Mouse (Mus musculus) gastrocnemius, adult 2 months (tissue): ENCODE measurements at regions not wholly inside any gene's neighbourhood (a gene's known extent, or its start where the extent isn't known, plus 50 kb on each side); places are given as distances from the start of the nearest gene placed in this dataset.

ENCODE experiments used
- DNase-seq: peaks from one replicate; pipeline ENCODE4 v3.0.0; 2022
- H3K27ac ChIP-seq: fragments of 200-600 bp; 2 replicates; pipeline ENCODE4 v1.8.1; 2022; ENCODE audit warnings: mild to moderate bottlenecking
- H3K4me3 ChIP-seq: fragments of 200-600 bp; 2 replicates; pipeline ENCODE4 v1.8.1; 2022; ENCODE audit warnings: mild to moderate bottlenecking, moderate library complexity
- CTCF ChIP-seq: fragments of 200-600 bp; IDR thresholded peaks from 2 replicates; pipeline ENCODE4 v1.8.1; 2022; ENCODE audit warnings: antibody characterized with exemption, mild to moderate bottlenecking, moderate library complexity
- intact Hi-C: fragments of 180-260 bp; cut with DNase I; formaldehyde crosslinking; loops from one replicate; pipeline ENCODE4 v1.15.1; 2025

DNA sequence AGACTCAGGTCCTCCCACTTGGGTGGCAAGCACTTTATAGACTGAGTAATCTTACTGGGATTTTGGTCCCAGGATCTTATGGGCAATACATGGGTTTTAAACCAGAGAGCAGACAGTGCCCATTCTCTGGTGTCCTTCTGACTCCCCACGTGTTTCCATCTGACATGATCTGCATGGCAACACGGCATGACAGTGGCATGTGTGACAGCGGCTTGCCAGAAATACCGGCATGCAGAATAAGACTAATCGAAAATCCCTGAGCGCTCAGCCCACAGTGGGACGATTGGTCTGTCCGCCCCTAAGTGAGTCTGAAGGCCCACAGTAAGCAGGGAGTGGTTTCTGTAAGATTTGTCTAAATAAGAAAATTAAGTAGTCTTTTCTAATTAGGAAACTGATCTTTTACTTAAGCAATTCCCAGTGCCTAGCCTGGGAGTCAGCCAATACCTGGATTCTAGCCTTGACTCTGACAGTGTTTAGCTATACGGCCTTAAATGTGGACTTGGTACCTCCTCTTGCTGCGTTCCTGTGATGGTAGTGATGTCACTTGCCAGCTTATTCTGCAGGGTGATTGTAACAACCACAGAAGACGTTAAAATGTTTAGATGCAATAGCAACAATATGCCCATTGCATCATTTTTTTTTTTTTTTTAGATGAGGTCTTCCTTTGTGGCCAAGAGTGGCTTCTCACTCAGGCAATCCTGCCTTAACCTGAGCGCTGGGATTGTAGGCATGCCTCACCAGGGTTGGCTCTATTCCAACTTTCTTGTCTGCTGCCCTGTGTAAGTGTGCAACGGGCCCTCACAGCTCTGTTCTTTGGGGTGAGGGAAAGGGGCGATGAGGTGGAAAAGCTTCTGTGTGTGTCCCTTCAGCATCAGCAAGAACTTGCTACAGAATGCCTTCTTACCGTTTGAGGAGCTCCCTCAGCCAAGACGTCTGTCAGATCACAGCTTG lies 71.8 kb downstream of the Enc1 start:
- no peak overlapping the region for H3K4me3 ChIP-seq
- DNase-seq = no peak
- TF ChIP-seq CTCF = no peak
- H3K27ac ChIP-seq = no peak overlapping the region
- intact Hi-C loops = no loop called here

DNA sequence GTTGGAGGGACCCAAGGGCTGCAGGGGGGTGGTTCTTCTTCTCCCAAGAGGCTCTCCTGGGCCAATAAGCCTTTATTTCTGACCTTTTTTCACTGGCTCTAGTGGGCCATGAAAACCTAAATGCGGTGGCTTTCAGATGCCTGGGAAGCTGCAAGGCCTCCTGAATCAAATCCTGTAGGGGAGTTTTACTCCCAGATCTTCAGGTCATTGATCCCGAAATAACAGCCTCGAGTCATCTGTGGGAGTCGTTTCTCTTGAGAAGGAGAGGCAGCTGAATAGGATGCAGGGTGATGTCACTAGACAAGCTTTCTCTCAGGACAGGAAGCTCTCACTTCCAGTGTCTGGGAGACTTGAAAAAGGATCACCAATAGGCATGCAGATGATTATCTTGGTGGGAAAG lies 70.4 kb downstream of the Enc1 start:
- no peak for DNase-seq
- no peak overlapping the region for H3K4me3 ChIP-seq
- 0 out of 2 replicates have a peak overlapping the region, but pooled peaks have one; percentile 1 for H3K27ac ChIP-seq
- intact Hi-C loops = no loop called here
- TF ChIP-seq CTCF = no peak

DNA sequence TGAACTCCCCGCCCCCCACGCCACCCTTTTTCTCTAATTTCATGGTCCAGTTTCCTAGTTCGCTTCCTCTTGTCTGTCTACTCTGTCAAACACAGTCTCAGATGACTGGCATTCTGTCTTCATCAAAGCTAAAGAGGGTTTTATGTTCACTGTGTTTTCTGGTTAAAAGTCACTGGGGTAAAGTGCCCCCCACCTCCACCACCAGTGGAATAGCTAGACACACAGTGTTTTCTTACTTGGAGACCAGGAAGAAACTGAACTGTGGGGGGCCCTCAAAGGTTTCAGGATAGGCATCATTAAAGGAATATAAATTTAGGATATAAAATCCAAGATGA lies 69.9 kb downstream of the Enc1 start:
- intact Hi-C loops = no loop called here
- no peak for DNase-seq
- Histone ChIP-seq H3K27ac (peak overlapping the region; percentile 38; the same call in 1 of the 2 replicates), H3K4me3 (no peak overlapping the region)
- TF ChIP-seq CTCF = no peak

DNA sequence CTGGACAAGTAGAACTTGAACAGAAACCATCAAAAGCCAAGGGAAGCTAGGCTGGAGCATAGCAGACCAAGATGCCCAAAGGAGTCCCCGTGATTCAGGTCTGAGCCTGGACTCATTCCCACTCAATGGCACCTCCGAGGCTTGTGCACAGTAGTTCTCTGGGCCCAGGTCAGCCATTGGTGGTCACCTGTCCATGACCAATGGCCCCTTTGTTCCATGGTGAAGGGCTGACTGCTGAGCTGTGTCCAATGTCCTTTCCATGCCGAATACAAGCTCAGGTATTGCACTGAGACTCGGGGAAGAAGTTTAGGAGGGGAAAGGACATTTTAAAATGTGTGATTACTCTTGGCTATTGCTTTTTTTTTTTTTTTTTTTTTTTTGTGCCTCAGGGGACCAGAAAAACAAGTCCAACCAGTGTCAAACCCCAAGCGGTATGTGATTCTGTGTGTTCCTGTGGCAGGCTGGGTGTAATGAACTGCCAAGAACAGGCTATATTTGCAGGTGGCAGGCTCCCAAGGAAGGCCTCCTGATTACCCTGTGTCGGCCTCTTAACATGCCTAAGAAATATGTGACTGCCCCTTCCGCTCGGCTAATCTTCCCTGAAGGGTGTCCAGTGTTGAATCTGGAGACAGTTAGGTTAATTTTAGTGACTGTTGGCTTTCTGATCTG lies 69.4 kb downstream of the Enc1 start:
- Histone ChIP-seq H3K27ac (peak overlapping the region; percentile 38; the same call in 1 of the 2 replicates), H3K4me3 (no peak overlapping the region)
- peak; percentile 75 for DNase-seq
- intact Hi-C loops = no loop called here
- TF ChIP-seq CTCF = no peak

DNA sequence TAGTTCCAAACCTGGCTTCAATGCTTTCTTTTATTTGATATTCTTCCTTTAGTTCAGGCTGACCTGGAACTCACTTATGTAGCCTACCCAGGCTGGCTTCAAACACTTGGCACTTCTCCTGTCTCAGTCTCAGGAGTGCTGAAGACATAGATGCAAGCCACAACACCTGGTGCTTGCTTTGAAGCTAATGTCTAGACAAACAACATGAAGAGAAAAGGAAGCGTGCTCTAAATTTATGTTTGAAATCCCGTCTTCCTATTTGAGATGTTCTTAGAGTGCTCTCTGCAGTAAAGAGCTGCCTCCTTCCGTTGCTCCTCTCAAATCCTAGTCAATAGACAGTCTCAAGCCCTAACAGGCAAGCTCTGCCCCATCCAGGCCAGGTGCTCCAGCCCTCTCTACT lies 68.5 kb downstream of the Enc1 start:
- intact Hi-C loops = loop anchor here (5.0 kb wide), 1 partner anchor 67 kb away; the partner anchor contains the start of gene Enc1
- Histone ChIP-seq H3K27ac (no peak overlapping the region), H3K4me3 (no peak overlapping the region)
- TF ChIP-seq CTCF = no peak
- DNase-seq = no peak

DNA sequence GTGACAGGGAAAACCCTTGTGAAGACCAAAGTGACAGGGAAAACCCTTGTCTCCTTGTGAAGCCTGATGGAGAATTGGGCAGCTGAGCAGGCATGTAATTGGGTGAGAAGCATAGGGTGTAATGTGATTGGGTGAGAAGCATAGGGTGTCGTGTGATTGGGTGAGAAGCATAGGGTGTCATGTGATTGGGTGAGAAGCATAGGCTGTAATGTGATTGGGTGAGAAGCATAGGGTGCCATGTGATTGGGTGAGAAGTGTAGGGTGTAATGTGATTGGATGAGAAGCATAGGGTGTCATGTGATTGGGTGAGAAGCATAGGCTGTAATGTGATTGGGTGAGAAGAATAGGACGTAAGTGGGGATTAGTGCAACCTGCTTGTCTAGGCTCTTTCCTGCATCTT lies 67.5 kb downstream of the Enc1 start:
- Histone ChIP-seq H3K27ac (no peak overlapping the region), H3K4me3 (no peak overlapping the region)
- no peak for DNase-seq
- intact Hi-C loops = loop anchor here (5.0 kb wide), 1 partner anchor 66 kb away; the partner anchor contains the start of gene Enc1
- TF ChIP-seq CTCF = no peak
